Mouse (Mus musculus): ENCODE data around the gene Kif1c.
"Not testable (repeated sequence)": the region's sequence is repeated elsewhere in the genome, so short reads cannot be mapped to it uniquely, and the experiment has no call there.

Gene Kif1c

DNA sequence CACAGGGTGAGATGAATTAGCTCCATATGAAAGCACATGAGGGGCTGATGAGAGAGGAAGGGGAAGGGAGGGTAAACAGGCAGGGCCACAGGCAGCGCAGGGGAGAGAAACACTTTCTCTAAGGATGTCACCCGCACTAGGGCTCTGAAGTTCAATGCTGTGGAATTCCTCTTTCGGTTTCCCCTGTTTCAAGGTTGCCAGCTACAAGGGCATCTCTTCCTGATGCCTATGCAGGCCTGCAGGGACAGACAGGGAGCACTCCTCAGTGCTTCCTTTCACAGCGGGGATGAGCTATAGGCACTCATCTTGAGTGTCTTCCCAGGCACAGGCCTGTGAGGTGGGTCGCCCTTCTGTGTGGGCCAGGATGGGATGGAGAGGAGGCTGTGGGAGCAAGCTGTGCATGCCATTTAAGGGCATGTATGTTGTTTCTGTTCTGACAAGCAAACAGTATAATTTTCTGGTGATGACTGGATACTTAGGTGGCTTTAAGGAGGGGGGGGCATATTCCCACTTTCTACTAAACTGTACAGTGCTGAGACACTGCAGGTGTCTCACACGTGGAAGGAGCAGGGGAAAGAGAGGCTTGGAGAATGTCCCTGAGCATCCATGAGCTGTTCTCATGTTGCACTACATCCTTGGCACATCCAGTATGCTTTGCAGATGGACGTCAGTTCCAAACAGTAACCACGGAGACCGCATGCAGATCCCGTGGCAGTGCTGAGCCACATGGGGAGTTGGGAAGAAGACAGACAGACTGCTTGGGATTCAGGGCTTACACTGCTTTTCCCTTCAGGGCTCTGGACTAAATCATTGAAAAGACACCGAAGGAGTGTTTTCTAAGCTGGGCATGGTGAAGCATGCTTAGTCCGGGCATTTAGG, 42.5 kb downstream of the Kif1c start:
- peak; percentile 47 for DNase-seq (ENCODE audit: low spot score)

DNA sequence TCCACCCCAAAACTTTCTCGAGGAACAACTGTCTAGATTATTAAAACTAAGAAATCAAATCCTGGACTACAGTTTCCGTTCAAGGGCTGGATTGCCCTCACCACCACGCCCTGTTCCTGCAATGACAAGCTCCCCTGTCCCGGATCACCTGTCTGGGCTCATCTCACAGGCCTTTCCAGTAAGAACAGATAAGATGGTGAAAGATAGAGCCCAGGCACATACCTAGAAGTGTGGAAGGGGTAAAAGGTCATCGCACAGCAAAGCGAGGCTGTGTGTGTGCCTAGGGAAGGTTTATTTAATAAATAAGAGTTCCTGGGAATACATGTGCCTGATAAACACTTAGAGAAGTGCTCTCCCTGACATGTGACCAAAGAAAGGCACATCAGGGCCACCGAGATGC, 45.3 kb downstream of the Kif1c start:
- no peak for DNase-seq (ENCODE audit: low spot score)

DNA sequence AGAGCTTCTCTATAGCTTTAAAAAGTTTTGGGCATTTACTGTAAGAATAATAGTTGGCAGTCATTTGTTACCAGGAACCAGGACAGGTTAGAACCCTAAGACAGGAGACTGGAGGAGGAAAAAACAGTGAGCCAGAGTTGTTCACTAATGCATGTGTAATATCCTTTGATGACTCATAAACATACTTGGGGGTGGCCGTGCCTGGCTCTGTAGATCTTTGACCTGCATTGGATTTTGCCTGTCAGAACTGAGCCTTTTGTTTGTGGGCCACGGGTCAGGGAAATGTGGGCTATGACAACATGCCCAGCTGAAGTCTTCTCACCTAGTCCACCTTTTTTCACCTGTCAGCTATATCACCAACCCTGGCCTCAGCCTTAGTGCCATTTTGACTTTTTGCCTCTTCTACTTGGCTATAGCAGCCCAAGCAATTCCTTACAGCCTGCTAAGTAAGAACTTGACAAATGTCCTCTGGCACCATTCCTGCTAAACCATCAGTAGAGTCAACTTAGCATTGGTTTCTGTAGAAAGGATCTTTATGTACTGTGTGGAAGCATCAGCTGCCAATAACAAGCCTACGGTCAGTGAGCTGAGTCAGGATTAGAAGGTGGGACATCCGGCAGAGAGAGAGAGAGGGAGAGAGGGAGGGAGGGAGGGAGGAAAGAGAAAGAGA, 47.7 kb downstream of the Kif1c start:
- no peak for DNase-seq (ENCODE audit: low spot score)

DNA sequence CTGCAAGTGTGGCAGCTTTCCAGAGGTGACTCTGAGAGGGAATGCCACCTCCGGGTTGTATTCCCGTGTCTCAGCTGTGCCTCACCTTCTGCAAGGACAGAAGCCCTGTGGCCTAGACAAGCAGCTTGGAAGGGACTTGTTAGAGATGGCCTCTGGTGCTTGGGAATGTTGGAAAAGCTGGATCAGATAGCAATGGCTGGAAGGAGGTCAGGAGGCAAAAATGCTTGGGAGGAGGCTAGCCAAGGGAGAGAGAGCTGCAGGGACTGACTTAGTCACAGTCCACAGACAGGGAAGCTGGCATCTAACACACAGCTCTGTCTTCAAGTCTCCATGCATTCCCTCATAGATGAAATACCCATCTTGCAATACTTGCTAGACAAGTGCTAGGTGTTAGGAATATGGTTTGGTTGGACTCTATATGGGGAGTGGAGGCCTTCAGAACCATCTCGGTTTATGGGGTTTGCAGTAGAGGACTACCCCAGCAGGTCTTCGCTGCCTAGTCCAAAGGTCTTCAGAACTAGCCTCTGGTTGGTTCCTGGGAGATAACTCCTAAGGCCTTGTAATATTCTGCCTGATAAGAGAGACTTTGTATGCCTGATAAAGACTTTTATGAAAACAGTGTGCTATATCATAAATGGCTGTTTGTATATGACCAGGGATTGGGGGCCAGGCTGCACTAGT, 52.1 kb downstream of the Kif1c start:
- DNase-seq (ENCODE audit: low spot score) = no peak

GRCm38 (mm10) chr11:70753146-70753545, 52.8 kb downstream of the Kif1c start:
- no peak for DNase-seq (ENCODE audit: low spot score)

- no peak for DNase-seq (ENCODE audit: low spot score)
Measured at GRCm38 (mm10) chr11:70754476-70754875, 54.1 kb downstream of the Kif1c start.

- DNase-seq (ENCODE audit: low spot score) = no peak
Measured at GRCm38 (mm10) chr11:70754958-70755357, 54.6 kb downstream of the Kif1c start.

DNA sequence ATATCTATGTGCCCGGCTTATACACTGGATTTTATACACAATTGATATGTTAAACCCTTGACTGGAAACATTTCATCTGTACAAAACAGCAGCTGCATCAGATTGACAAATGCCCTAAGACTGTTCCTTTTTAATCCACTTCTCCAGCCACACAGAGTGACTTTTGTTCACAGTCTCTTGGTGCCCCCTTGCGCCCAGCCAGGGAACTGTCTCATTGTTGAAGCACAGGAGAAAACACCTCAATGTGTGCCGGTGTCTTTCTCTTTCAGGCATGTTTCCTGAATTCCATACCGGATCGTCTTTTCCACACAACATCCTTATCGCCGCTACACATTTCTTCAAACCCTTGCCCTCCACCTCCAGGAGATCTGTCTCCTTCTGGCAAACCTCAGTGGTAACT, 55.3 kb downstream of the Kif1c start:
- peak; percentile 84 for DNase-seq (ENCODE audit: low spot score)

DNA sequence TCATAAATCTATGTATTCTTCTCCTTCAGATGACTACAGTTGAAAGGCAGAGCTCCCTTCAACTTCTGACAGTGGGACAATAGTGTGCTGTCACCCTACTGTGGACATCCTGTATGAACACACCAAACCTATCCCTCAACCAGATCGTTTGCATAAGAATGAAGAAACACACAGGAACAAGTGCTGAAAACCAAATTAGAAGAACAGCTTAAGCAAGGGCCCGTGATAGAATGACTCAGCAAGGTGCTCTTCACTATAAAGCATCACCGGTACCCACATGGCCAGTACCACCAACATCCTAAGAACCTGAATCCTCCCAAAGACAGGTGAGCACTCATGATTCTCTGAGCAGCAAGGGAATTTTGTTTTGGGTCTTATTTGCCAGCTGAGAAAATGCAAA, 60.1 kb downstream of the Kif1c start:
- DNase-seq (ENCODE audit: low spot score) = not testable (repeated sequence)

- no peak for DNase-seq (ENCODE audit: low spot score)
Measured at GRCm38 (mm10) chr11:70762641-70763040, 62.3 kb downstream of the Kif1c start.

GRCm38 (mm10) chr11:70763582-70763935, 63.2 kb downstream of the Kif1c start:
- DNase-seq (ENCODE audit: low spot score) = no peak

GRCm38 (mm10) chr11:70763936-70764808, 63.8 kb downstream of the Kif1c start, which contains the start of gene Zfp3:
Gene Zfp3 (plus strand): TSS chr11:70764209.
- peak; percentile 78 for DNase-seq (ENCODE audit: low spot score)

GRCm38 (mm10) chr11:70765776-70766445, 65.6 kb downstream of the Kif1c start:
- DNase-seq (ENCODE audit: low spot score) = no peak

- no peak for DNase-seq (ENCODE audit: low spot score)
Measured at GRCm38 (mm10) chr11:70770804-70771203, 70.5 kb downstream of the Kif1c start.

- peak; percentile 72 for DNase-seq (ENCODE audit: low spot score)
Measured at GRCm38 (mm10) chr11:70776830-70777571, 76.7 kb downstream of the Kif1c start.

- DNase-seq (ENCODE audit: low spot score) = no peak
Measured at GRCm38 (mm10) chr11:70777634-70778033, 77.3 kb downstream of the Kif1c start.

DNA sequence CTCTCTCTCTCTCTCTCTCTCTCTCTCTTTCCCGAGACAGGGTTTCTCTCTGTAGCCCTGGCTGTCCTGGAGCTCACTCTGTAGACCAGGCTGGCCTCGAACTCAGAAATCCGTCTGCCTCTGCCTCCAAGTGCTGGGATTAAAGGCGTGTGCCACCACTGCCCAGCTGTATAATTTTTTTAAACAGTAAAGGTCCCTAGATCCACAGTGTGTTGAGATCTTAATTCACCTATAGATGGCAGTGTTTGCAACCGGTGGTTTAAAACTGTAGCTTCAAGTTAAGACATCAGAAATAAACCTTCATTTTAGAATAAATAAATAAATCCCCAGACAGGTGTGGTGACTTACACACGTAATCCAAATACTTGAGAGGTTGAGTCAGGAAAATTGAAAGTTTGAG, 77.7 kb downstream of the Kif1c start:
- not testable (repeated sequence) for DNase-seq (ENCODE audit: low spot score)

Measured in layer of hippocampus, adult 11-12 months (tissue).